Mouse (Mus musculus) heart, adult 2 months (tissue): ENCODE results near the gene Gm10382.

Experiments
- CTCF ChIP-seq: fragments of 200-600 bp; IDR thresholded peaks from 2 replicates; pipeline ENCODE4 v1.8.1; 2022; ENCODE audit warnings: antibody characterized with exemption, mild to moderate bottlenecking, moderate library complexity
- POLR2A ChIP-seq: fragments of 200-500 bp; IDR thresholded peaks from 2 replicates; pipeline ENCODE4 v1.6.1; 2011; ENCODE audit warnings: mild to moderate bottlenecking, low read depth, low read length, control low read depth; ENCODE audit not compliant: insufficient read depth

DNA sequence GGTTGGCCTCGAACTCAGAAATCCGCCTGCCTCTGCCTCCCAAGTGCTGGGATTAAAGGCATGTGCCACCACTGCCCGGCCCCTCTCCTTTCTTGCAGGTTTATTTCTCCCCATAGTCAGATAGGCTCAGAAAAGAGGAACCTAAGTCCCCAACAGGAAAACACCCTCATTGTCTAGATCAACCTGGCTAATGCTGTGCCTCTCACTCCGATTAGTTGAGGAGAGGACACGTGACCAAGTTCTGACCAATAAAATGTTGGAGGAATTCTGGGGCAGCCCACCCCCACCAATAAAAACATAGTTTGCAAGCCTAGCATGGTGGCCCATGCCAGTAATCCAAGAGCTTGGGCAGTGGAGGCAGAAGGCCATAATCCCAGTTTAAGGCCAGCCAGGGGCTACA lies 37.2 kb upstream of the Gm10382 start:
- TF ChIP-seq CTCF (no peak), POLR2A (no peak)
